Mouse (Mus musculus) embryonic fibroblast, embryonic 13.5 days (primary cell): ENCODE results near the gene Olfr317. TPM values are rescaled to one million over a fixed set of nuclear protein-coding genes. Genes with fewer than 3 reads are reported as not detected.
"Not testable (repeated sequence)": the region's sequence is repeated elsewhere in the genome, so short reads cannot be mapped to it uniquely, and the experiment has no call there.

ENCODE experiments used
- H3K27ac ChIP-seq: 2 replicates; pipeline ENCODE4 v1.5.1; 2012; ENCODE audit warnings: low read length, control low read depth, inconsistent platforms; ENCODE audit not compliant: insufficient read depth
- H3K4me1 ChIP-seq: 2 replicates; pipeline ENCODE4 v1.6.1; 2011; ENCODE audit warnings: low read length; ENCODE audit not compliant: control insufficient read depth, insufficient read depth
- H3K4me3 ChIP-seq: 2 replicates; pipeline ENCODE4 v1.5.1; 2011; ENCODE audit warnings: mild to moderate bottlenecking, control low read depth, low read length; ENCODE audit not compliant: insufficient read depth
- CTCF ChIP-seq: IDR thresholded peaks from 2 replicates; pipeline ENCODE4 v1.5.1; 2011; ENCODE audit warnings: mild to moderate bottlenecking, control low read depth, low read length, moderate library complexity, borderline replicate concordance; ENCODE audit not compliant: insufficient read depth
- POLR2A ChIP-seq: IDR thresholded peaks from 2 replicates; pipeline ENCODE4 v1.6.1; 2011; ENCODE audit warnings: low read depth, mild to moderate bottlenecking, control low read depth, low read length, moderate library complexity
- polyA plus RNA-seq: library from polyadenylated mRNA; stranded (reverse); fragments of >200 nt; gene quantifications from 2 replicates; pipeline ENCODE4 v1.2.4, GENCODE M21; 2011; ENCODE audit warnings: low read depth; ENCODE audit not compliant: missing spikeins, insufficient read length

The Olfr317 gene
- not detected in 2 replicates for polyA plus RNA-seq

- Histone ChIP-seq H3K27ac (no peak within 1 kb of the TSS), H3K4me1 (no peaks in the 10 kb centered on the region), H3K4me3 (no peak within 1 kb of the TSS)
- TF ChIP-seq CTCF (no peak), POLR2A (no peak)
These were observed at the start of gene Olfr317 for GRCm38 (mm10) chr11:58738792-58739262. Gene Olfr317 (minus strand): TSS chr11:58739212.

GRCm38 (mm10) chr11:58788346-58788745, 49.3 kb upstream of the Olfr317 start:
- Histone ChIP-seq H3K4me3 (no peak overlapping the region), H3K27ac (no peak overlapping the region), H3K4me1 (no peaks in the 10 kb centered on the region)
- TF ChIP-seq POLR2A (no peak), CTCF (no peak)

GRCm38 (mm10) chr11:58787651-58788050, 48.6 kb upstream of the Olfr317 start:
- Histone ChIP-seq H3K4me1 (no peaks in the 10 kb centered on the region), H3K4me3 (no peak overlapping the region), H3K27ac (no peak overlapping the region)
- TF ChIP-seq POLR2A (no peak), CTCF (no peak)

- Histone ChIP-seq H3K4me1 (no peaks in the 10 kb centered on the region), H3K27ac (no peak overlapping the region), H3K4me3 (no peak overlapping the region)
- no peak for TF ChIP-seq POLR2A
- TF ChIP-seq CTCF, result no peak
These were observed 45.2 kb upstream of the Olfr317 start for GRCm38 (mm10) chr11:58784182-58784581.

- Histone ChIP-seq H3K4me1 (no peaks in the 10 kb centered on the region), H3K4me3 (no peak within 1 kb of the TSS), H3K27ac (no peak within 1 kb of the TSS)
- TF ChIP-seq CTCF (no peak), POLR2A (no peak)
These were observed 43.6 kb upstream of the Olfr317 start, which contains the start of gene Olfr314 for GRCm38 (mm10) chr11:58782480-58783089. Gene Olfr314 (plus strand): TSS chr11:58782952.

GRCm38 (mm10) chr11:58772888-58773287, 33.9 kb upstream of the Olfr317 start, which contains the start of gene Olfr315:
Gene Olfr315 (plus strand): TSS chr11:58773188.
- TF ChIP-seq POLR2A (no peak), CTCF (no peak)
- Histone ChIP-seq H3K4me3 (no peak within 1 kb of the TSS), H3K27ac (no peak within 1 kb of the TSS), H3K4me1 (no peaks in the 10 kb centered on the region)

- Histone ChIP-seq H3K4me3 (no peak within 1 kb of the TSS), H3K27ac (no peak within 1 kb of the TSS), H3K4me1 (no peaks in the 10 kb centered on the region)
- TF ChIP-seq POLR2A, result no peak
- no peak for TF ChIP-seq CTCF
These were observed 13.4 kb upstream of the Olfr317 start, which contains the start of gene Olfr316 for GRCm38 (mm10) chr11:58752434-58752833. Gene Olfr316 (plus strand): TSS chr11:58752734.

- not testable (repeated sequence) for H3K4me3 ChIP-seq, H3K4me1 ChIP-seq, H3K27ac ChIP-seq
These were observed 12.1 kb upstream of the Olfr317 start for GRCm38 (mm10) chr11:58751096-58751495.

- Histone ChIP-seq H3K4me1 (no peaks in the 10 kb centered on the region), H3K27ac (no peak overlapping the region), H3K4me3 (no peak overlapping the region)
- TF ChIP-seq POLR2A (no peak), CTCF (no peak)
These were observed 5.6 kb downstream of the Olfr317 start for GRCm38 (mm10) chr11:58733372-58733771.

- not testable (repeated sequence) for H3K4me1 ChIP-seq, H3K4me3 ChIP-seq, H3K27ac ChIP-seq
These were observed 10.9 kb downstream of the Olfr317 start for GRCm38 (mm10) chr11:58727896-58728650.
